Mouse (Mus musculus) hindbrain, embryonic 15.5 days (tissue): ENCODE measurements around the gene Syne1. TPM values are rescaled to one million over a fixed set of nuclear protein-coding genes. Genes with fewer than 3 reads are reported as not detected.

Experiments
- ATAC-seq: fragments of 200-750 bp; cut with Nextera tagmentation; 2 replicates; pipeline ENCODE4 v1.8.0; 2017; ENCODE audit warnings: low read depth, moderate number of reproducible peaks, moderate TSS enrichment; ENCODE audit not compliant: low FRiP score
- H3K27ac ChIP-seq: fragments of 300-500 bp; sonication (generic); replicated peaks from 2 replicates; pipeline ENCODE4 v1.5.1; 2015; ENCODE audit warnings: mild to moderate bottlenecking, inconsistent platforms
- H3K27me3 ChIP-seq: fragments of 300-500 bp; sonication (generic); 2 replicates; pipeline ENCODE4 v1.6.1; 2015; ENCODE audit warnings: control low read depth, inconsistent platforms
- H3K36me3 ChIP-seq: fragments of 300-500 bp; sonication (generic); 2 replicates; pipeline ENCODE4 v1.6.1; 2015; ENCODE audit warnings: control low read depth, inconsistent platforms
- H3K4me1 ChIP-seq: fragments of 300-500 bp; sonication (generic); replicated peaks from 2 replicates; pipeline ENCODE4 v1.6.1; 2015; ENCODE audit warnings: control low read depth, inconsistent platforms
- H3K4me2 ChIP-seq: fragments of 300-500 bp; sonication (generic); 2 replicates; pipeline ENCODE4 v1.6.1; 2015; ENCODE audit warnings: moderate library complexity, mild to moderate bottlenecking, inconsistent platforms
- H3K4me3 ChIP-seq: fragments of 300-500 bp; sonication (generic); 2 replicates; pipeline ENCODE4 v1.5.1; 2015; ENCODE audit warnings: mild to moderate bottlenecking, inconsistent platforms
- H3K9ac ChIP-seq: fragments of 300-500 bp; sonication (generic); 2 replicates; pipeline ENCODE4 v1.6.1; 2015; ENCODE audit warnings: inconsistent platforms
- H3K9me3 ChIP-seq: fragments of 300-500 bp; sonication (generic); 2 replicates; pipeline ENCODE4 v1.6.1; 2016; ENCODE audit warnings: control low read depth, inconsistent platforms
- WGBS: fragments of 180-500 bp; shearing (Covaris S2); methylation state at CpG from one replicate; pipeline ENCODE4 v1.1.7; 2015; 5-methylcytosine and 5-hydroxymethylcytosine counted together
- polyA plus RNA-seq: library from polyadenylated mRNA; unstranded; fragments of >200 nt; fragmentation: Nextera tagmentation; extraction: Ambion mirVana; gene quantifications from 2 replicates; pipeline ENCODE4 v1.2.1, GENCODE M21; 2015

The Syne1 gene
- polyA plus RNA-seq, 1 experiment from 2014 or later, result 15.2 TPM

DNA sequence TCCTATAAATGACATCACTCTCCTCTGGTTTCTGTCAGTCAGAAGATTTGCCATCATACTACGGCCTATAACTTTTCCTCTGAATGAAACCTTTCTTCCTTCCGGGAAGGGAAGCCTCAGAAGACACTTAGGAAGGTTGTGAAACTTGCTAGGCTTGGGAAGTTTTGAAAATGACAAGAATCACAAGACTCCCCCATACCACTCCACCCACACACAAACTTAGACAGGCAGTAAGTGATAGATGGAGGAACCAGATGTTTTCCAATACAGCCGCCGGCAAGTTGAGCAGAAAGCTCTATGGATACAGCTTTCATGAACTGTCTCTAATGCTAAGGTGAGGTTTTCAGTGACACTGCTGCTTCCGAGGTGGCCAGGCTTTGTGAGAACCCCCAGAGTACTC is 275.5 kb downstream of the Syne1 start:
- H3K9me3 ChIP-seq, result no peaks in the 10 kb centered on the region
- no peak overlapping the region for H3K4me2 ChIP-seq
- no peak overlapping the region for H3K9ac ChIP-seq
- no peak for ATAC-seq
- WGBS, result 95% methylated on average over 5 of the region's 5 CpGs
- H3K4me3 ChIP-seq, result no peak overlapping the region
- no peaks in the 10 kb centered on the region for H3K27me3 ChIP-seq
- no peak overlapping the region for H3K27ac ChIP-seq
- H3K36me3 ChIP-seq, result no peaks in the 10 kb centered on the region
- no peaks in the 10 kb centered on the region for H3K4me1 ChIP-seq

DNA sequence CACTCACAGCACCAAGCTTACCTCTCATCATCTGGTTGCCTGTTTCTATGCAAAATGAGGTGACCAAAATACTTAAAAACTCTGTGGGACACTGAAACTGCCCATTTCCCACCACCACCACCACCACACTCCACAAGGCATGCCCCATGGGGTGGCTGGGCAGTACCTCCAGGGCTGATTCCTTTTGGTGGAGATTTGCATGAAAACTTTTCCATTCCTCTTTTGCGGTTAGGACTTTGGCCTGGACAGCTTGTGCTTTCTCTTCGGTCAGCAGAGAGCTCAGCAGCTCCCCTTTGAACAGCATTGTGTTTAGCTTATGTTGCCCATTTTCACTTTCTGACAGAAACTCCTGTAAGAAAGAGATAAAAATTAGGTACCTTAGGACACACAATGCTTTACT is 280.6 kb downstream of the Syne1 start:
- no peak for ATAC-seq

DNA sequence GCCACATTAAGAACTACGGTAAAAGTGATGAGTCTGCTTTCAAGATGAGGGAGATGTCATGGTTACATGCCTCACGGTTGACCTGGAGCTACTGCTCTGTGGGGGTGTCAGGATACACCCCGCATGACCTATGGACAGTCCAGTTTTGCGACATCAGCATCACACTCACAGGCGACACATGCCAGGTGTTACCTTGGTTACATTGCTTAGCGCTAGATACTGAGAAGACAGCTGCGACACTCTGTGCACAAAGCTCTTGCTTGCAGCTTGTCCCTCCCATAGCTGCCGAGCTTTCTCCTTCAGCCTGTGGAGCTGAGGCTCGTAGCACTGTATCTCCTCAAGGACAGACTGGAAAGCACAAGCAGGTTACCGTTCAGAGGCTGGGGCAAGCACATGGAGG is 286.9 kb downstream of the Syne1 start:
- peak; percentile 81; the same call in 1 of the 2 replicates for ATAC-seq
- H3K9ac ChIP-seq, result no peak overlapping the region
- H3K27me3 ChIP-seq, result no peaks in the 10 kb centered on the region
- peaks cover 9% of the 10 kb centered on the region; the same call in 1 of the 2 replicates for H3K4me1 ChIP-seq
- H3K4me3 ChIP-seq, result no peak overlapping the region
- H3K9me3 ChIP-seq, result no peaks in the 10 kb centered on the region
- peaks cover 3% of the 10 kb centered on the region; the same call in 1 of the 2 replicates for H3K36me3 ChIP-seq
- 50% methylated on average over 10 of the region's 10 CpGs for WGBS
- H3K27ac ChIP-seq, result peak overlapping the region; percentile 42; the same call in 1 of the 2 replicates
- no peak overlapping the region for H3K4me2 ChIP-seq

More for the DNA sequence above, 280.6 kb downstream of the Syne1 start:
- Histone ChIP-seq H3K4me1 (no peaks in the 10 kb centered on the region), H3K36me3 (no peaks in the 10 kb centered on the region), H3K9me3 (no peaks in the 10 kb centered on the region), H3K9ac (no peak overlapping the region), H3K27ac (no peak overlapping the region), H3K4me3 (no peak overlapping the region), H3K4me2 (no peak overlapping the region), H3K27me3 (no peaks in the 10 kb centered on the region)
- 86% methylated on average over 2 of the region's 2 CpGs for WGBS

- Histone ChIP-seq H3K4me3 (no peak overlapping the region), H3K27ac (no peak overlapping the region), H3K4me1 (peaks cover 9% of the 10 kb centered on the region; the same call in 1 of the 2 replicates), H3K4me2 (no peak overlapping the region), H3K36me3 (peaks cover 18% of the 10 kb centered on the region), H3K9ac (no peak overlapping the region), H3K9me3 (0 out of 2 replicates have a peak, but pooled peaks cover 5% of the 10 kb centered on the region), H3K27me3 (no peaks in the 10 kb centered on the region)
- WGBS, result 82% methylated on average over 8 of the region's 8 CpGs
- no peak for ATAC-seq
Measured at GRCm38 (mm10) chr10:5262636-5263035, 288.6 kb downstream of the Syne1 start.

DNA sequence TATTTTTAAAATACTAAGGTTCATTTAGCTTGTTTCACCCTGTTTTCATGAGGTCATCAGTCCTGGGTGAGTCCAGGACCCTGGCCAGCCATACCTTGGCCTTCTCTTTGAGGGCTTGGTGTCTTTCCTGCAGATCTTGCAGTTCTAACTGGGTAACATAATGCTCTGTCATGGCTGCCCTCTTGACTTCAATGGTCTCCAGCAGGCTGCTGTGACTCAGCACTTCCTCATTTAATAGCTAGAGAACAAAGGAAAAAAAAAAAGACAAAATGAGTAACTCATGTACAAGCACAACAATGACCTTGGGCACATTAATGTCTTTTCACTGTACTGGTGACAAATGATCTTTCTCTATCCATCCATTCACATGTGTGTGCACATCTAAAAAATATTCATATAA is 294.6 kb downstream of the Syne1 start:
- no peaks in the 10 kb centered on the region for H3K4me1 ChIP-seq
- no peak overlapping the region for H3K4me2 ChIP-seq
- H3K9me3 ChIP-seq, result 0 out of 2 replicates have a peak, but pooled peaks cover 8% of the 10 kb centered on the region
- no peak for ATAC-seq
- no peaks in the 10 kb centered on the region for H3K27me3 ChIP-seq
- H3K27ac ChIP-seq, result no peak overlapping the region
- peaks cover 34% of the 10 kb centered on the region for H3K36me3 ChIP-seq
- no peak overlapping the region for H3K9ac ChIP-seq
- no peak overlapping the region for H3K4me3 ChIP-seq

GRCm38 (mm10) chr10:5253752-5254151 is 297.5 kb downstream of the Syne1 start:
- Histone ChIP-seq H3K4me3 (no peak overlapping the region), H3K36me3 (peaks cover 25% of the 10 kb centered on the region), H3K4me2 (no peak overlapping the region), H3K27me3 (no peaks in the 10 kb centered on the region), H3K9me3 (0 out of 2 replicates have a peak, but pooled peaks cover 8% of the 10 kb centered on the region), H3K27ac (no peak overlapping the region), H3K9ac (no peak overlapping the region), H3K4me1 (no peaks in the 10 kb centered on the region)
- no peak for ATAC-seq

DNA sequence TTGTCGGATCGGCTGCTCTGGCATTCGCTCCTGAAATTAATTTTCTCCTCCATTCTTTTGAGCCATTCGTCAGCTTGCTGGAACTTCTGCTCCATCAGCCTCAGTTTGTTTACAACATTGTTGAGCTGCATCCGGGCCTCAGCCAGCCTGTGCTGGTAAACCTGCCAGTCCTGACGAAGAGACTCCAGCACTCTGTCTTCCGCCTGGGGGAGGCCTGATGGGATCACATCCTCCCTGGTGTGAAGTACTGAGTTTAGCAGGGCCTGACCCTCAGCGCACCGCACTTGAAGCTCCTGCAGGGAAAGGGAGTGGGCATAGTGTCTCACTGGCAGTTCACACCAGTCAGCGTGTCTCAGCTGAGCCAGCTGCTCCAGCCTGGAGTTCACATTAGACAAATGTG is 300.6 kb downstream of the Syne1 start:
- WGBS, result 75% methylated on average over 10 of the region's 10 CpGs
- no peaks in the 10 kb centered on the region for H3K9me3 ChIP-seq

GRCm38 (mm10) chr10:5239680-5240079 is 311.6 kb downstream of the Syne1 start:
- WGBS, result 39% methylated on average over 4 of the region's 4 CpGs

More for the DNA sequence above, 300.6 kb downstream of the Syne1 start:
- peaks cover 17% of the 10 kb centered on the region for H3K36me3 ChIP-seq
- no peaks in the 10 kb centered on the region for H3K27me3 ChIP-seq
- H3K4me1 ChIP-seq, result no peaks in the 10 kb centered on the region
- no peak overlapping the region for H3K27ac ChIP-seq
- H3K4me3 ChIP-seq, result no peak overlapping the region
- ATAC-seq, result no peak
- H3K4me2 ChIP-seq, result no peak overlapping the region
- no peak overlapping the region for H3K9ac ChIP-seq

GRCm38 (mm10) chr10:5236926-5237325 is 314.4 kb downstream of the Syne1 start:
- no peaks in the 10 kb centered on the region for H3K27me3 ChIP-seq
- no peaks in the 10 kb centered on the region for H3K9me3 ChIP-seq
- no peak overlapping the region for H3K9ac ChIP-seq
- no peak overlapping the region for H3K4me2 ChIP-seq
- no peak overlapping the region for H3K4me3 ChIP-seq
- 47% methylated on average over 4 of the region's 4 CpGs for WGBS
- H3K36me3 ChIP-seq, result peaks cover 4% of the 10 kb centered on the region; the same call in 1 of the 2 replicates
- H3K4me1 ChIP-seq, result no peaks in the 10 kb centered on the region
- no peak overlapping the region for H3K27ac ChIP-seq
- no peak for ATAC-seq

More at GRCm38 (mm10) chr10:5239680-5240079, 311.6 kb downstream of the Syne1 start:
- no peaks in the 10 kb centered on the region for H3K9me3 ChIP-seq
- H3K9ac ChIP-seq, result no peak overlapping the region
- H3K27me3 ChIP-seq, result no peaks in the 10 kb centered on the region
- H3K4me3 ChIP-seq, result no peak overlapping the region
- no peak for ATAC-seq
- no peaks in the 10 kb centered on the region for H3K4me1 ChIP-seq
- no peak overlapping the region for H3K4me2 ChIP-seq
- no peaks in the 10 kb centered on the region for H3K36me3 ChIP-seq
- H3K27ac ChIP-seq, result no peak overlapping the region

DNA sequence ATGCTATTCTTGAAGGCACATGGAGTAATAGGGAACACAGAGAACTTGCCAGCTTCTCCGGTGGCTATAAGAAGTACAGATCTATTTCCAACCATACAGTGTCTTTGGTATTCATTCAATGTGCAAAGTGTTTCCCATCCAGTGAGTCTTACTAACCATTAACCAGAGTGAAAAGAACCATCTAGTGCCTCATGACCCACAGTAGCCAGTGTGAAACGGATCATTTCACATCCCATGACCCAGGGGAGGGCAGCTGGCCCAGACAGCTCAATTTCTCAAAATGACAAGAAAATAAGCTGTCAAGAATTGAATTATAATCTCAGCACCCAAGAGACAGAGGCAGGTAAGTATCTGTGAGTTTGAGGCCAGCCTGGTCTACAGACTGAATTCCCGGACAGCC is 315.1 kb downstream of the Syne1 start:
- ATAC-seq, result no peak
- Histone ChIP-seq H3K4me3 (no peak overlapping the region), H3K9ac (no peak overlapping the region), H3K36me3 (peaks cover 4% of the 10 kb centered on the region; the same call in 1 of the 2 replicates), H3K27ac (no peak overlapping the region), H3K4me2 (no peak overlapping the region), H3K9me3 (no peaks in the 10 kb centered on the region), H3K4me1 (no peaks in the 10 kb centered on the region), H3K27me3 (no peaks in the 10 kb centered on the region)
- WGBS, result 71% methylated on average over 3 of the region's 3 CpGs

DNA sequence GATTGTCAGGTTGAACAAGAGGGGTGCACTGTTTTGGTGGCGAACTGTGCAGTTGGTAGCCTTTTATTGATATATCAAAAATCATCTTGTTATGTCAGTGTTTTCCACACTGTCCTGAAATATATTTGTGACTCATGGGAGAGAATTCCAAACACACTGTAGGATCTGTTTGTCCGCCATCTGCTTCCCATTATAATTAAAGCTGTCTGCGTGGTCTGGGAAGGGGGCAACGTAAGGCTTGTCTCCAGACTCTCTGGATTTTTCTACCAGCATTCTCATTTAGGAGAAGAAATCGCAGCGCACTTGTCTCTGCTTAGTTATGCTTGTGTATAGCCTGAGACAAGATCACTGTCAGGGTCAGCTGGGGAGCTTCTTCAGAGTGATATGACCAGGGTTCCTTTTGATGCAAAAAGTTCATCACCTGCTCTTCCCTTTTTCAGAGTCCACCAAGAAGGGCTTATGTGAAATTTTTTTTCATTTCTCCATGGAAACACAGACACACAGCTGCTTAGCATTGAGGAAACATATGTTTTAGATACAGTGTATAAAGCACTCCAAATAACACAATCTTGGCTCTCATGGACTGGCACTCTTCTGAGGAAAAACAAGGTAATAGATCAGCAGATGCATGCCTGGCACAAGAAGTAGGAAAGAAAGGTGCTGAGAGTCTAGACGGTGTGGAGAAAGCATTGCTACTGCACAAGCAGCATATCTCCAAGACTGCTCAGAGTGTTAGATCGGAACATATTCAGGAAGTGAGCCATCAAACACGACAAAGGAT is 316.4 kb downstream of the Syne1 start:
- Histone ChIP-seq H3K4me3 (no peak overlapping the region), H3K27me3 (no peaks in the 10 kb centered on the region), H3K9ac (no peak overlapping the region), H3K4me2 (no peak overlapping the region), H3K36me3 (peaks cover 4% of the 10 kb centered on the region; the same call in 1 of the 2 replicates), H3K9me3 (no peaks in the 10 kb centered on the region), H3K27ac (no peak overlapping the region), H3K4me1 (no peaks in the 10 kb centered on the region)
- ATAC-seq, result no peak
- 78% methylated on average over 9 of the region's 9 CpGs for WGBS

DNA sequence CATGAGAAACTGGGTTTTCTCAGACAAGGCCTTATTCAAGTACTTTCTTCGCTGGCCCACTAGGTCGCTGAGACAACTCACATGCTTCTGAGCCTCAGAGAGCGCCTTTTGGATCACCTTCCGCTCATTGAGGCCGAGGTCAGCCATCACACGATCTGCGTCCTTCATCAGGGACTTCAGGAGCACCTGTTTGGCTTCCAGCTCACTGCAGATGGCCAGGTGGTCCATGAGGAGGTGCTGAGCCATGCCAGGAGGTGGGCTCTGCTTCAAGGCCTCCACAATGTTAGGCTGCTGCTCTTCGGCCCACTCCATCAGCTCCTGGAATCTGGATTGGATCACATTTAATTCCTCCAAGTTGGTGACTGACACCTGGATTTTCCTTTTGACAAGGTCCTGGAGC is 322.2 kb downstream of the Syne1 start:
- Histone ChIP-seq H3K4me1 (no peaks in the 10 kb centered on the region), H3K9me3 (no peaks in the 10 kb centered on the region), H3K27me3 (no peaks in the 10 kb centered on the region), H3K27ac (no peak overlapping the region), H3K9ac (no peak overlapping the region), H3K36me3 (peaks cover 12% of the 10 kb centered on the region; the same call in 1 of the 2 replicates), H3K4me2 (no peak overlapping the region), H3K4me3 (no peak overlapping the region)
- 95% methylated on average over 8 of the region's 8 CpGs for WGBS
- ATAC-seq, result no peak
